Mouse (Mus musculus): Measurements from ENCODE around the gene Ctsc. TPM values are rescaled to one million over a fixed set of nuclear protein-coding genes. Genes with fewer than 3 reads are reported as not detected.

The Ctsc gene
- polyA plus RNA-seq, 1 experiment: 3.9 TPM

- no peak for TF ChIP-seq POLR2A (IDR thresholded peaks at IDR 0.05; ENCODE audit: borderline replicate concordance, insufficient read depth, low read length)
- TF ChIP-seq CTCF (IDR thresholded peaks at IDR 0.05; ENCODE audit: borderline replicate concordance, insufficient read depth, low read depth, low read length): no peak
- no peaks in the 10 kb centered on the region for H3K27me3 ChIP-seq (ENCODE audit: control insufficient read depth, insufficient read depth, low read length)
- 65% methylated on average over 8 of the region's 8 CpGs for WGBS
- no peak overlapping the region for H3K4me3 ChIP-seq (replicated peaks; ENCODE audit: insufficient read depth, low read depth, low read length)
- no peaks in the 10 kb centered on the region; the same call in 1 of the 2 replicates for H3K4me1 ChIP-seq (ENCODE audit: control insufficient read depth, insufficient read depth, low read length)
- DNase-seq: no peak
- H3K27ac ChIP-seq (ENCODE audit: insufficient read depth, low read length): no peak overlapping the region
Measured at GRCm38 (mm10) chr7:88278628-88279196, 827 bp downstream of the Ctsc start.

DNA sequence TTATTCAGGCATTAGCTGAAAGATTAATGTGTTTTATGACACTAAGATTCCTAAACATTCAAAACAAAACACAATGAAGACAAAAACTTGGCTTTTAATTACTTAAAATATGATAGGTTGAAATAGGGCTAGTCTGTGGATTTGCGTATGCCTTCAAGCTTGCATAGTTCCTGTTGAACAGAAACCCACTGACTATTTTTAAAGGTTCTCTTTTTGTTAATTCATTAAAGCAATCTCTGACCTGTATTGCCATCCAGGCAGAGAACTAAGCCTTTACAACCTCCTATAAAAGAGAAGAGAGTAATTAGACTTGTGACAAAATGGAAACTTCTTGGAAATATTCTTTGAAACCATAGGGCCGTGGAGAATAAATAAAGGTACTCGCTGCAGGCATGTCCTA lies 7.4 kb downstream of the Ctsc start:
- Histone ChIP-seq H3K4me1 (ENCODE audit: control insufficient read depth, insufficient read depth, low read length) (no peaks in the 10 kb centered on the region), H3K27ac (ENCODE audit: insufficient read depth, low read length) (no peak overlapping the region), H3K4me3 (replicated peaks; ENCODE audit: insufficient read depth, low read depth, low read length) (no peak overlapping the region), H3K27me3 (ENCODE audit: control insufficient read depth, insufficient read depth, low read length) (no peaks in the 10 kb centered on the region)
- 95% methylated on average over 3 of the region's 3 CpGs for WGBS
- TF ChIP-seq POLR2A (IDR thresholded peaks at IDR 0.05; ENCODE audit: borderline replicate concordance, insufficient read depth, low read length) (no peak), CTCF (IDR thresholded peaks at IDR 0.05; ENCODE audit: borderline replicate concordance, insufficient read depth, low read depth, low read length) (no peak)
- DNase-seq: no peak

- no peaks in the 10 kb centered on the region for H3K4me1 ChIP-seq (ENCODE audit: control insufficient read depth, insufficient read depth, low read length)
- H3K27ac ChIP-seq (ENCODE audit: insufficient read depth, low read length): no peak overlapping the region
- H3K27me3 ChIP-seq (ENCODE audit: control insufficient read depth, insufficient read depth, low read length): no peaks in the 10 kb centered on the region
- no peak for TF ChIP-seq POLR2A (IDR thresholded peaks at IDR 0.05; ENCODE audit: borderline replicate concordance, insufficient read depth, low read length)
- no peak overlapping the region for H3K4me3 ChIP-seq (replicated peaks; ENCODE audit: insufficient read depth, low read depth, low read length)
- 78% methylated on average over 2 of the region's 2 CpGs for WGBS
- DNase-seq: no peak
Measured at GRCm38 (mm10) chr7:88291036-88291435, 13.2 kb downstream of the Ctsc start.

GRCm38 (mm10) chr7:88292044-88292443 lies 14.2 kb downstream of the Ctsc start:
- no peak for TF ChIP-seq CTCF (IDR thresholded peaks at IDR 0.05; ENCODE audit: borderline replicate concordance, insufficient read depth, low read depth, low read length)
- no peak for TF ChIP-seq POLR2A (IDR thresholded peaks at IDR 0.05; ENCODE audit: borderline replicate concordance, insufficient read depth, low read length)
- H3K4me1 ChIP-seq (ENCODE audit: control insufficient read depth, insufficient read depth, low read length): no peaks in the 10 kb centered on the region
- 82% methylated on average over 2 of the region's 2 CpGs for WGBS

GRCm38 (mm10) chr7:88293907-88294306 lies 16.0 kb downstream of the Ctsc start:
- WGBS: 61% methylated on average over 6 of the region's 6 CpGs
- Histone ChIP-seq H3K27ac (ENCODE audit: insufficient read depth, low read length) (no peak overlapping the region), H3K4me3 (replicated peaks; ENCODE audit: insufficient read depth, low read depth, low read length) (no peak overlapping the region), H3K27me3 (ENCODE audit: control insufficient read depth, insufficient read depth, low read length) (no peaks in the 10 kb centered on the region), H3K4me1 (ENCODE audit: control insufficient read depth, insufficient read depth, low read length) (no peaks in the 10 kb centered on the region)
- DNase-seq: no peak
- TF ChIP-seq CTCF (IDR thresholded peaks at IDR 0.05; ENCODE audit: borderline replicate concordance, insufficient read depth, low read depth, low read length) (no peak), POLR2A (IDR thresholded peaks at IDR 0.05; ENCODE audit: borderline replicate concordance, insufficient read depth, low read length) (no peak)

More at GRCm38 (mm10) chr7:88292044-88292443, 14.2 kb downstream of the Ctsc start:
- no peaks in the 10 kb centered on the region for H3K27me3 ChIP-seq (ENCODE audit: control insufficient read depth, insufficient read depth, low read length)
- DNase-seq: no peak
- H3K27ac ChIP-seq (ENCODE audit: insufficient read depth, low read length): no peak overlapping the region
- no peak overlapping the region for H3K4me3 ChIP-seq (replicated peaks; ENCODE audit: insufficient read depth, low read depth, low read length)

GRCm38 (mm10) chr7:88295989-88296388 lies 18.1 kb downstream of the Ctsc start:
- Histone ChIP-seq H3K4me3 (replicated peaks; ENCODE audit: insufficient read depth, low read depth, low read length) (no peak overlapping the region), H3K27me3 (ENCODE audit: control insufficient read depth, insufficient read depth, low read length) (no peaks in the 10 kb centered on the region), H3K4me1 (ENCODE audit: control insufficient read depth, insufficient read depth, low read length) (no peaks in the 10 kb centered on the region), H3K27ac (ENCODE audit: insufficient read depth, low read length) (no peak overlapping the region)
- no peak for TF ChIP-seq POLR2A (IDR thresholded peaks at IDR 0.05; ENCODE audit: borderline replicate concordance, insufficient read depth, low read length)
- TF ChIP-seq CTCF (IDR thresholded peaks at IDR 0.05; ENCODE audit: borderline replicate concordance, insufficient read depth, low read depth, low read length): no peak
- 74% methylated on average over 1 of the region's 1 CpGs for WGBS
- DNase-seq: no peak

DNA sequence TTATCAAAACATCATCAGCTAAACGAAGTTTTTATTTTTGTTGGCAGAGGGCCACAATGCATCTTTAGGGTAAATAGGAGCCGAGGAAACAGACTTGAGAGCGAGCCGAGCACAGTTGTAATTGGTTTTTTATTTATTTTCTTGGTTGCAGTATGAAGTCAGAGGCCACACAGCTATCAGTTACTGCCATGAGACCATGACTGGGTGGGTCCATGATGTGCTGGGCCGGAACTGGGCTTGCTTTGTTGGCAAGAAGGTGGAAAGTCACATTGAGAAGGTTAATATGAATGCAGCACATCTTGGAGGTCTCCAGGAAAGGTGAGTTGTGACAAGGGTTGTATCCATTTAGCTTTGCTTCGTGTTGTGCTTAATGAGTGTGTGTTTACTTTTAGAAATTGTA lies 19.0 kb downstream of the Ctsc start:
- Histone ChIP-seq H3K27me3 (ENCODE audit: control insufficient read depth, insufficient read depth, low read length) (no peaks in the 10 kb centered on the region), H3K4me1 (ENCODE audit: control insufficient read depth, insufficient read depth, low read length) (no peaks in the 10 kb centered on the region), H3K27ac (ENCODE audit: insufficient read depth, low read length) (no peak overlapping the region), H3K4me3 (replicated peaks; ENCODE audit: insufficient read depth, low read depth, low read length) (no peak overlapping the region)
- TF ChIP-seq CTCF (IDR thresholded peaks at IDR 0.05; ENCODE audit: borderline replicate concordance, insufficient read depth, low read depth, low read length) (no peak), POLR2A (IDR thresholded peaks at IDR 0.05; ENCODE audit: borderline replicate concordance, insufficient read depth, low read length) (no peak)
- WGBS: 42% methylated on average over 6 of the region's 6 CpGs
- no peak for DNase-seq

- H3K27ac ChIP-seq (ENCODE audit: insufficient read depth, low read length): no peak overlapping the region
- TF ChIP-seq CTCF (IDR thresholded peaks at IDR 0.05; ENCODE audit: borderline replicate concordance, insufficient read depth, low read depth, low read length): no peak
- TF ChIP-seq POLR2A (IDR thresholded peaks at IDR 0.05; ENCODE audit: borderline replicate concordance, insufficient read depth, low read length): no peak
- no peak overlapping the region for H3K4me3 ChIP-seq (replicated peaks; ENCODE audit: insufficient read depth, low read depth, low read length)
- H3K27me3 ChIP-seq (ENCODE audit: control insufficient read depth, insufficient read depth, low read length): no peaks in the 10 kb centered on the region
- WGBS: 87% methylated on average over 4 of the region's 4 CpGs
- H3K4me1 ChIP-seq (ENCODE audit: control insufficient read depth, insufficient read depth, low read length): no peaks in the 10 kb centered on the region
- no peak for DNase-seq
Measured at GRCm38 (mm10) chr7:88305750-88306149, 27.9 kb downstream of the Ctsc start.

Measured in cerebellum, adult 2 months (tissue).